Mouse (Mus musculus) heart, postnatal 4 days (tissue): ENCODE results near the gene Cep250. TPM values are rescaled to one million over a fixed set of nuclear protein-coding genes. Genes with fewer than 3 reads are reported as not detected.
"Not testable (repeated sequence)": the region's sequence is repeated elsewhere in the genome, so short reads cannot be mapped to it uniquely, and the experiment has no call there.

ENCODE experiments used
- DNase-seq: peaks from one replicate; pipeline ENCODE4 v3.0.0; 2021
- total RNA-seq, 2 experiments: library from RNA; stranded (reverse); gene quantifications; 2 replicates each; pipeline ENCODE4 v1.2.3; 2021

The Cep250 gene
- total RNA-seq: 10 to 100 TPM; 11.9 to 14.4 TPM

DNA sequence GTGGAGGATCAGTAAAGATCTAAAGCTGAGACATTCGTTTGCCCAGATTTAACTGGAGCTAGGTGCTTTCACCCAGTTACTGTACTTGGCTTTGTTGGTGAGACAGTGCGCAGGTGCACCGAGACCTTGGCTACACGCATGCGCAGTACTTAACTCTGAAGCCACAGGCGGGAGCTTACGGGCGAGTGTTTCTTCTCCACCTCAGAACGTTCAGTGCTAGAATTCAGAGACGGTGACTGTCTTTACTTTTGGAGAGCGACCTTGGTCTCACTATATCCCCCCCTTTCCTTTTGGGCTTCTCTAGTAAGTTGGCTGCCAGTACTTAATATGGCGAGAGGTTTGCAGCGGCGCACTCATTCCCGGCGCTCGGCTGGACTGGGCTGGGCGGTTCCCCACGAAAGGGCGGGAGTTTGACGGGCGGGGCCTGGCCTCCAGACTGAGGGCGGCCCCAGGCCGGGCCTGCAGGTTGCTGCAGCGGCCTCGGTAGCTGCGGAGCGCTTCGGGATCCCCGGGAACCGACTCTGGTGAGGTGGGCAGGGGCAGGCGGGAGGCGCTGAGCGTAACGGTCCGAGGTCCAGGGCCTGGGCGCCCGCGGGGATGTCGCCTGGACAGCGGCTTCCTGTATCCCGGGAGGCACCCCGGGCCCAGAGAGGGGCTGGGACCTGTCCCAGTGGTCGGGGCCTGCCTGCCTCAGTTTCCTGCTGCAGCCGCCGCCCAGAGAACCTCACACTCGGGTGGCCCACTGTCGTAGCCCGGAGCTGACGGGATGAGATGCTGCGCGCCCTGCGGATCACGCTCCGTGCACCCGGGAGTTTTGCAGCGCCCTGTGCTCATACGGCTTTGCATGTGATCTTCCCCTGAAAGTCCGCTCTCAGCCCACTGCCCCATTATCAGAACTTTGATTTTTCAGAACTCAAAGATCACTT, at the start of gene Cep250:
Gene Cep250 (plus strand): TSS at position 325 of the 926 bp plus-strand sequence.
- peak; percentile 94 for DNase-seq

DNA sequence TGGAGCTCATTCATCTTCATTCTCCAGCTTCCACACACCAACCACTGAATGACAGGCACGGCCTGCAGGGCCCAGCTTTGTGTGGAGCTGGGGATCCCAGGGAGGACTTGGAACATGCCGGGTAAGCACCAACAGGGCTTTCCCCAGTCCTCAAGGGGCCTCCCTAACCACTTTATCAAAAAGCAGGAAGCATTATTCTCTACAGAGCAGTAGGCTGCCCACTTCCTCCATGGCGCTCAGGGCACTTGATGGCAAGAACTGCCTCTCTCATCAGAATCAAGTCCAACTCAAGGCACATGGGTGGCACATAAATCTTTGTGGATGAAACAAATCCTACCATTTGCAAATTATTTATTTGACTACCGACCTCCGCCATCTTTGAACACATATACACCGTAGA, 41.6 kb upstream of the Cep250 start:
- no peak for DNase-seq

- no peak for DNase-seq
These were observed 33.1 kb upstream of the Cep250 start for GRCm38 (mm10) chr2:155923143-155923542.

- DNase-seq: not testable (repeated sequence)
These were observed 31.0 kb upstream of the Cep250 start for GRCm38 (mm10) chr2:155925213-155925612.

- DNase-seq: no peak
These were observed 27.4 kb upstream of the Cep250 start for GRCm38 (mm10) chr2:155928711-155929345.

DNA sequence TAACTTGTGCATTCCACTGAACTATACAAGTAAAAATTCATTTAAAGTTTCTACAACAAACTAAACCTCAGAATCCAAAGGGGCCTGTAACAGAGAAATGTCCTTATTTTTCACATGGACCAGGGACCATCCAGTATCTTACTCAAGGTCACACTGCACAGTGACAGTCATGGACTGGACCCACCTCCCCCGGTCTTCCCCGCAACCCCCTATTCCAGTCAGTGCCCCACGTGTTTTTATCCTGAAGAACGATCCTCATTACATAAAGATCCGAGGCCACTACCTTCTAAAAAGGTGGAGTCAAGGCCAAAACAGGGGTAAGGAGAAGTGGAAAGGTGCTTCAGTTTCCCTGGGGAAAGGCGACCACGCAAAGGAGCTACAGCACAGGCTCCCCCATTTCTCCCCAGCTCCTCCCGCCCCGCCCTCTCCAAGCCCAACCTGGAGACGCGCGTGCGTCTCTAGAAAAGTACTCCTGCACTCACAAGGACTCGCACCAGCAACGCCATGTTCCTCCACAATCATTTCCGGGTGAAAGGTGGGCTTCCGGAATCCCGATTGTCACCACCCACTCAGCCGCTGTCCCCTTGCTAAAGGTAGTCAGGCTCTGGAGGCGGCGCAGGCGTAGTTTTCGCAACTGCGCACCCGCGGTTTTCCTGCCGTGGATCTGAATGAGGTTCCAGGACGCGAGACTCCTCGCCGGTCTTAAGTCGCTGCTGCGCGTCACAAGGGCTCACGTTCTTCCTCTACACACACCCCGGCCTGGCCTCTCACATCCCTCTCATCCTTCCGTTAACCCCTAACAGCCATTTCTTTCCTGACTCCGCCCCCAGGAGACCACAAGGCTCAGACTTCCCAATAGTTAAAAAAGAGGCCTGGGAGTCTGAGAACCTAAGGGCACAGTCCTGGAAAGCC, 26.5 kb upstream of the Cep250 start, which contains the start of gene Uqcc1:
Gene Uqcc1 (minus strand): TSS at position 780 of the 912 bp plus-strand sequence.
- peak; percentile 93 for DNase-seq

DNA sequence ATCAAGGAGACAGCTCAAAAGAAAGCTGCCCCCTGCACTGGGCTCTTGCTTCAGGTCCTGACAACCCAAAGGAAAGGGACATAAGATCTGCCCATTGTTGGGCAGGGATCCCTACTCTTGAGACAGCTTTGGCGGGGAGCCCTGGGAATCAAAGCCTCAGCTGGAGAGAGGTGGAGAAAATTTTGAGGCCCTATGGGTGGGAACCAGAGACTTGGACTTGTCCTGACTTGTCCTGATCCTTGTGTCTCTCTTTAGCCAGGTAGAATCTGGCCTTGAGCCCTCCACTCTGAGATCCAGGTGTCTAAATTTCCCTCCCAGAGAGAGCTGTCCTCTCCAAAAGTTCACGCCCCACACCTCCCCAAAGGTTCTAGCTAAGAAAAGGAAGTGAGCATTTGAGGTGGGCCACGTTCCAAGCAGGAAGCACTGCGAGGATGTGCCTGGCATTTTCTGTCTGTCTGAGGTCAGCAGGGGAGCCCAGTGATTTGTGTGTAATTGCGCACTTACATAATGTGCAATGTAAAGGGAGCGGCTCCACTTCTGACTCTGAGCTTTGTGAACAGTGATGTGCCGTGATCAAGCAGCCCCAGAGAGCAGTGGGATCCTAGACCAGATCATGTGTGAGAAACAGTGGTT, 16.2 kb upstream of the Cep250 start:
- DNase-seq: no peak

GRCm38 (mm10) chr2:155940681-155941080, 15.6 kb upstream of the Cep250 start, which contains the start of gene Gm15557:
Gm15557 (plus strand) TSS chr2:155940728.
- DNase-seq: no peak

DNA sequence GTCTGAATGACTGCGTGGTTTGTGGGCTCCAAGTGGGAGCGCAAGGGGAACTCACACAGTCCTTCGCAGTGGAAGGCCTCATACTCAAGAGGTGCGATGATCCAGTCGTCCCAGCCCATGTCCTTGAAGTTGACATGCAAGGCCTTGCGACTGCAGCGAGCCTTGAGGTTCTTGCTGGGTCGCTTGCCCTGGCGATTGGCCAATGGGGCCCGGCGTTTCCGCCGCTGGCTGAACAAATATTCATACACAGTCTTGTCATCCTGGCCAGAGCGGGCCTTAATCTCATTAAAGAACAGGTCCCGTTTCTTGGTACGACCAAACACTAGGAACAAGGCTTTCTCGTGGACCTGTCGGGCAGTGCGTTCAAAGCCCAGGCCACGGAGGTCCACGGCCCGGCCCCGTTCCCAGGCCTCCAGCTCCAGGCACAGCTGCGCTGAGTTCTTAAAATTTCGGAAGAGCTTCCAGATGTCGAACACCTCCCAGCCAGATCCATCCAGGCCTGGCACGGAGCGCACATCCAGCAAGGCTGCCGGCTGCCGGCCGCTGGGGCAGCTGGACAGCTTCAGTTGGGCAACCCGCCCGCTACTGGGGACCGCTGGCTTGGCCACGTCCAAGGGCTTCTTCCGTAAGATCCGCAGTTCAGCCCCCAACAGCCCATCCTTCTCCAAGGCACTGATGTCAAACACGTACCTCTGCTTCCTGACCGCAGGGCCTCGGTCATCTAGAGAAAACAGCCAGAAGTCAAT, 14.4 kb upstream of the Cep250 start:
- DNase-seq: peak; percentile 29

DNA sequence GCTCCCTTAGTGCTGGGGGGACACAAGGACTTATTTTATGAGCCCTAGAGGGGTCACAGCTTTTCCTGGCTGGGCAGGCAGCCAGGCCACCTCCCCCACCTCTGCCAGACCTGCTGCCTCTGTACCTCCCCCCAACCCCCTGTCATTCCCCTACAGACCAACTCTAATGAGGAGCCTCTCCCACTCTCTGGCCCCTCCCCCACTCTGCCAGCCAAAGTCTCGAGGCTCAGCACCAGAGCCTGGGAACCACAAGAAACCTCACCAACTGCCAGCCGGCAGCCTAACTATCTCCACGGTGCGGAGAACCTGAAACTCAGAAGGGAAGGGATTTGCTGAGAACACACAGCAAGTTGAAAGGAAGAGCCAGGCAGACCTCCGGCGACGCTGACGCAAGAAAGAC, 12.8 kb upstream of the Cep250 start:
- DNase-seq: no peak

GRCm38 (mm10) chr2:155944685-155945084, 11.6 kb upstream of the Cep250 start:
- no peak for DNase-seq

GRCm38 (mm10) chr2:155945124-155945523, 11.1 kb upstream of the Cep250 start, which contains the start of gene Gdf5:
Gdf5 (minus strand) TSS chr2:155945367.
- peak; percentile 27 for DNase-seq

GRCm38 (mm10) chr2:155945580-155945979, 10.7 kb upstream of the Cep250 start:
- DNase-seq: no peak

- DNase-seq: peak; percentile 86
These were observed 10.2 kb upstream of the Cep250 start for GRCm38 (mm10) chr2:155946069-155946468.

DNA sequence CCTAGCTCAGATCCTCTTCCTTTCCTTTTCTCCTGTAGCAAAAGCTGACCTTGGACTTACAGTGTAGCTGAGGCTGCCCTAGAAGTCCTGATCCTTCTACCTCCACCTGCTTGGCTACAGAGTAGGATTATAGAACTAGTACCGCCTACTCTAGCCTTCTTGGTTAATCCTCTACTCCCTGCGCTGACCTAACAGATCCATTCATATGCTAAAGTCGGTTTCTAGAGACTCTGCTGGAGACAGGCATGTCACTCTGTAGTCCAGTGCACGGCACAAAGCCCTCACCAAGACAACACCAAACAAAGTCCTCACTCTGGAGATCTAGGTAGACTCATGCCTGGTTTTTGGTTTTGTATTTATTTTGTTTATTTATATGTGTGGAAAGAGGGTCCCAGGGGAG, 9.8 kb upstream of the Cep250 start:
- no peak for DNase-seq

DNA sequence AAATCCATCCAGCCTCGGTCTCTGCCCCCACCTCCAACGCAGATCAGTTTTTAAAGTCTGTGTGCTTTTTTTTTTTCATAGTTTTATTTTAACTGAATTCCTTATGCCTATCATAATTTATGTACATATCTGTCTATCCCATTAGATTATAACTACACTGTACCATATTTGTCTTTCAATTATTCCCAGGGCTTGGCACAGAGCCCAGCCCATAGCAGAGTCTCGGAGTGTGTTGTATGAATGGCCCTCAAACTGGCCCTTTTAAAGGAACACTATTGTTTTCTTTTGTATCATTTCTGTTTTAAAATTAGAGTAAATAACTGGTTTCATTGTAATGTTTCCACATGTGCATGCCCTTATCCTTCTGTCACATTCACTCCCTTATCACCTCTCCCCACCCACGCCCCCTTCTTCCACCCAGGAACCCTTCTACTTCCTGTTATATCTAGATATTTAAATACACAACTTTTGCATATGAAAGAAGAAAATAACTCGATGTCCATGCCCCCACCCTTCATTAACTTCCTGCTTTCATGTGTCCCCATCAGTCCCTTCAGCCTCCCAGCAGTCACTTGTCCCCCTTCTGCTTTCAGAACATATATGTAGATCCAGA, 8.8 kb upstream of the Cep250 start:
- DNase-seq: no peak

DNA sequence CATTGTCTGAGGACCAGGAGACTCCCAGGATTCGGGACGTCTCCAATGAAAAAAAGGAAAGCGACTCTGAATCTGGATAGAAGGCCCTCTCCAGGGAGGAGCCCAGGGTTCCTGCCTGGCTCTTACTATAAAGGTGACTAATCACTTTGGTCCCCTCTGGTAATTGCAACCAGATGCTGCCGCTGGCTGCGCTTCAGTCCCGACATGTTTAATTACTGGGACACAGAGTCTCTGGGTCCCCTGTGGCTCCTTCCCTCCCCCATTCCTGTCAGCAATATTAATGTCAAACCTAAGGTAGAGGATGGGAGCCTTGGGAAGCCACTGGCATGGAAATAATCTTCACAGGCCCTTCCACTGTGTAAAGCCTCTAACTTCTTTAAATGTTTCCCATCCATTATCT, 6.9 kb upstream of the Cep250 start:
- DNase-seq: no peak

DNA sequence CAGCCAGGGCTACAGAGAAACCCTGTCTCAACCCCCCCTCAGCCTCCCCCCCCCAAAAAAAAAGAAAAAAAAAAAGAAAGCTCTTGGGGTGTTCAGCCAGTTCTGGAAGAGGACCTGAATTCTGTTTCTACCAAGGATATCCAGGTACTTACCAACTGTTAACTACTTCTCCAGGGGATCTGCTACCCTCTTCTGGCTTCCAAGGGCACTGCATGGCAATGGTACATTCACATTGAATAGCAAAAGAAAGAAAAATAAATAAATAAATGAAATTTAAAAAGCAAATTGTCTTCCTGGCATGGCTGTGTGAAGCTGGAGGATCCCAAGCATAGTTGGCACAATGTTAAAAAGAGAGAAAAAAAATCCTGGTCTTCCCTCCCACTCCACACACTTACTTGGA, 4.3 kb upstream of the Cep250 start:
- DNase-seq: peak; percentile 75

DNA sequence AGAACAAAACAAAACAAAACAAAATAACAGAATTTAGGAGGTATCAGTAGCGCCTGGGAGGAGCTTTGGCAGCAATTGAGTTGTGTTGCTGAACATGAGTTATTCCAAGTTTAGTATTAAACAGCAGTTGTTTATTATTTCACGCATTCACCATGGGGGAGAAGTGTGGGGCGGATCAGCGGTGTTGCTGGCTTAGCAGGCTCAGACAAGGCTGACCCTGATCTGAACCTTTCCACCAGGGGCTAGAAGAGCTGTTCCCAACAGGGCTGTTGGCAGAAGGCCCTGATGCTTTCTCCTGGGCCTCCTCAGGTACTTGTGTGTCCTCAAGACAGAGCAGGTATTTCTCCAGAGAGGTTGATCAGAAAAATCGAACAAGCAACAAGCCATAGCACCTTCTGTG, 3.7 kb downstream of the Cep250 start:
- no peak for DNase-seq

DNA sequence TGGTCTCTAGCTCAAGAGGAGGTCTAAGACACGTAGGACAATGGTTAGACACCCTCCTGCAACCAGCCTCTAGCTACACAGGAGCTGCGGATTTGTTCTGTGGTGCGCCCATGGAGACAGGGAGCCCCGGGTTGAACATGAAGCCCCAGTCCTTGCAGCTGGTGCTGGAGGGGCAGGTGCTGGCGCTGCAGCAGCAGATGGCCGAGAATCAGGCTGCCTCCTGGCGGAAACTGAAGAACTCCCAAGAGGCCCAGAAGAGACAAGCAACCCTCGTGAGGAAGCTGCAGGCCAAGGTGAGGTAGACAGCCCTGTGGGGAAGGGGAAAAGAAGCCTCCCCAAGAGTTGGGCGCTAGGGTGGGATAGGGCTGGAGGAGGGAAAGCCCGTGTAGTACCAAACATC, 5.6 kb downstream of the Cep250 start:
- DNase-seq: no peak

DNA sequence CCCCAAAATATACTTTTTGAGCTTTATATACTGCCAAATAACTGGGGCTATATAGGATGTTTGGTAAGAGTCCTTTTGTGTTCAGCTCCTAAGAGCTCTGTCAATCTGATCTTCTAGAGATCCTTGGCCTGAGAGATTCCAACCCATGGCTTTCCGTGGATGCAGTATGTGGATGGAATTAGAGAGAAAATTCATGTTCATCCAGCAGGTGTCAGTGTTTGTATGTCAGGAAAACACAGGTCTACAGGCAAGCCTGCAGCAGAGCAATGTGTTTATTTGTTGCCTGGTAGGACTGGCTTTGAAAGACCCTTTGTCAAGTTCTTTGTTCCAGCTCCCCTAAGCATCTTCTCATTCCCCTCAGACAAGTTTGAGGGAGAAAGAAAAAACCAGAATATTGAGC, 6.7 kb downstream of the Cep250 start:
- no peak for DNase-seq
